Mouse (Mus musculus) midbrain, postnatal 0 days (tissue): ENCODE data around the gene Zfp296. TPM values are rescaled to one million over a fixed set of nuclear protein-coding genes. Genes with fewer than 3 reads are reported as not detected.
"Not testable (repeated sequence)": the region's sequence is repeated elsewhere in the genome, so short reads cannot be mapped to it uniquely, and the experiment has no call there.

Source experiments
- ATAC-seq: fragments of 200-750 bp; cut with Nextera tagmentation; 2 replicates; pipeline ENCODE4 v1.8.0; 2017; ENCODE audit warnings: moderate number of reproducible peaks, mild to moderate bottlenecking, moderate TSS enrichment, moderate library complexity; ENCODE audit not compliant: low FRiP score
- DNase-seq: peaks from one replicate; pipeline ENCODE4 v3.0.0-alpha.2; 2015; ENCODE audit warnings: low spot score
- H3K27ac ChIP-seq: fragments of 300-500 bp; sonication (generic); 2 replicates; pipeline ENCODE4 v1.5.1; 2014; ENCODE audit warnings: low read depth, mild to moderate bottlenecking, low read length, mixed read lengths
- H3K27me3 ChIP-seq: fragments of 300-500 bp; sonication (generic); 2 replicates; pipeline ENCODE4 v1.6.1; 2014; ENCODE audit warnings: low read length, control low read depth, mixed read lengths; ENCODE audit not compliant: insufficient read depth
- H3K36me3 ChIP-seq: fragments of 300-500 bp; sonication (generic); 2 replicates; pipeline ENCODE4 v1.6.1; 2014; ENCODE audit warnings: low read length, control low read depth, mixed read lengths; ENCODE audit not compliant: insufficient read depth
- H3K4me1 ChIP-seq: fragments of 300-500 bp; sonication (generic); 2 replicates; pipeline ENCODE4 v1.6.1; 2014; ENCODE audit warnings: mild to moderate bottlenecking, control low read depth, antibody characterized with exemption, low read length, mixed read lengths; ENCODE audit not compliant: insufficient read depth
- H3K4me2 ChIP-seq: fragments of 300-500 bp; sonication (generic); 2 replicates; pipeline ENCODE4 v1.6.1; 2014; ENCODE audit warnings: low read depth, mild to moderate bottlenecking, low read length, mixed read lengths; ENCODE audit not compliant: poor library complexity, severe bottlenecking
- H3K4me3 ChIP-seq: fragments of 300-500 bp; sonication (generic); 2 replicates; pipeline ENCODE4 v1.5.1; 2014; ENCODE audit warnings: low read depth, mild to moderate bottlenecking, low read length, moderate library complexity
- H3K9ac ChIP-seq: fragments of 300-500 bp; sonication (generic); replicated peaks from 2 replicates; pipeline ENCODE4 v1.6.1; 2014; ENCODE audit warnings: mild to moderate bottlenecking, low read length, moderate library complexity, mixed read lengths; ENCODE audit not compliant: poor library complexity, severe bottlenecking
- H3K9me3 ChIP-seq: fragments of 300-500 bp; sonication (generic); 2 replicates; pipeline ENCODE4 v1.6.1; 2016; ENCODE audit warnings: low read length, control low read depth
- CTCF ChIP-seq: IDR thresholded peaks from 2 replicates; pipeline ENCODE4 v1.5.1; 2016; ENCODE audit warnings: antibody characterized with exemption, mild to moderate bottlenecking
- WGBS: fragments of 180-500 bp; shearing (Covaris S2); extraction: QIAGEN DNeasy Blood & Tissue Kit; methylation state at CpG from one replicate; pipeline ENCODE4 v1.1.7; 2014; 5-methylcytosine and 5-hydroxymethylcytosine counted together
- polyA plus RNA-seq: library from polyadenylated mRNA; unstranded; fragments of >200 nt; fragmentation: Nextera tagmentation; extraction: Ambion mirVana; gene quantifications from 2 replicates; pipeline ENCODE4 v1.2.1, GENCODE M21; 2015
- total RNA-seq: library from RNA; depleted of rRNA; stranded (reverse); fragments of >200 nt; gene quantifications from 2 replicates; pipeline ENCODE4 v1.2.3, GENCODE M21; 2014

Zfp296 gene
- total and polyA plus RNA-seq, 2 experiments from 2014 or later: 1.2 TPM; not detected in 1

DNA sequence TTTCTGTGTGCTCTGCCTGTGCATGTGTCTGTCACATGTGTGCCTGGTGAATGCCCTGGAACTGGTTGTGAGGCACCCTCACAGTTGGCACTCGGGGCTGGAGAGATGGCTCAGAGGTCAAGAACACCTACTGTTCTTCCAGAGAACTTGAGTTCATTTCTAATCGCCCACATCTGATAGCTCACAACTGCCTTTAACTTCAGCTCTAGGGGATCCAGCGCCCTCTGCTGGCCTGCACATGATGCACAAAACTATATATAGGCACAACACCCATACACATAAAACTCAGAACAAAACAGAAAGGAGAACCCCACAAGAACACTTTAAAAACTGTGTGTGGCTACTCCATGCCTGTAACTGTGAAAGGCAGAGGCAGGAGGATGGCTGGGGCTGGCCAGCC is 12.1 kb downstream of the Zfp296 start:
- H3K36me3 ChIP-seq: peaks cover 88% of the 10 kb centered on the region
- no peaks in the 10 kb centered on the region for H3K4me1 ChIP-seq
- peak; percentile 81 for TF ChIP-seq CTCF
- no peaks in the 10 kb centered on the region for H3K27me3 ChIP-seq
- H3K9ac ChIP-seq: no peak overlapping the region
- DNase-seq (peak; percentile 52), ATAC-seq (no peak)
- H3K27ac ChIP-seq: no peak overlapping the region
- H3K9me3 ChIP-seq: no peaks in the 10 kb centered on the region
- no peak overlapping the region for H3K4me3 ChIP-seq
- H3K4me2 ChIP-seq: no peak overlapping the region
- 56% methylated on average over 3 of the region's 3 CpGs for WGBS

DNA sequence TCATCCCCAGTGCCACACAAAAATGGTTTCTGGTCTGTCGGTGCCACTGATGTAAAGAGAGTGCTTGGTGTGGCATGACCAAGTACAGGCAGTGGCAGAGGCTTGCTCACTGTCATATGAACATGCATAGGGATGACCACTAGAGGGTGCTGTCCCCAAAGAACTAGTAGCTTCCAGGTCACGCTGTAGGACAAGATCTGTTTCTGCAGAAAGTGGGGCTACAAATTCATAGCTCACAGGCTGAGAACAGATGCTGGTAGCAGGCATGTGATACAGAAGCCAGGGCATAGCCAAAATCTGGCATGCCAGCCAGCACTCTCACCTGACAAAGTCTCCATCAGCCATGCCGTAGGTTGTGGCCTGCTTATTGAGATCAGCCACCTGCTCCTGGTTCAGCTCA is 12.8 kb downstream of the Zfp296 start:
- Histone ChIP-seq H3K27me3 (no peaks in the 10 kb centered on the region), H3K36me3 (peaks cover 85% of the 10 kb centered on the region), H3K4me2 (no peak overlapping the region), H3K9me3 (no peaks in the 10 kb centered on the region), H3K4me1 (no peaks in the 10 kb centered on the region), H3K4me3 (no peak overlapping the region), H3K9ac (no peak overlapping the region), H3K27ac (0 out of 2 replicates have a peak overlapping the region, but pooled peaks have one; percentile 38)
- DNase-seq (peak; percentile 93), ATAC-seq (peak; percentile 65)
- TF ChIP-seq CTCF: peak; percentile 93
- WGBS: 46% methylated on average over 3 of the region's 3 CpGs

DNA sequence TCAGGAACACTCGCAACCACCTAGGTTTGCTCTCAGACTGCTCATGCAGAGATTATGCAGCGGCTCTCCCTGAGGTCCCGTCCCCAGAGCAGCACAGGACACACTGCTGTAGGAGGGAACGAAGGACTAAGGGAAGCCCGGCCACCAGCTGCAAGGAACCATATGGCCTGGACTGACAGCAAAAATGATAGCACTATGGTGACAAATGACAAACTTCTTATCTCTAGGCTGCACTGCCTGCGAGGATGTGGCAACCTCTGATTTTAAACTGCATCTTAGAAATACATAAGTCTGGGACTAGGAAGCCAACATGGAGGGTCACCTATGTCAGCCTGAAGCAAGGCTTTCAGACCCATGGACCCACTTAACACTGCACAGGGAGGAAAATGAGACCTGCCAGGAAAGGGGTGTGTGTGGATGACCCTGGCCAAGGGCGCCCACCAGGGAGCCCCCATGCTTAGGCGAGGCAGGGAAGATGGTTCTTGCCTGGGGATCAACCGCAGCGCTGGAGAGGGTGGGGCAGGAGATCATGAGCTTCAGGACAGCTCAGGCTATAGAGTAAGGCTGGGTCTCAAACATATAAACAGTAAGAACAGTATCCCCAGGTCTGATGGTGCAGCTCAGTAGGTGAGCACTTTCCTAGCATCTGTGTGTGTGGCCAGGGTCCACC is 16.1 kb downstream of the Zfp296 start:
- no peak for TF ChIP-seq CTCF
- Histone ChIP-seq H3K4me1 (no peaks in the 10 kb centered on the region), H3K4me3 (no peak overlapping the region), H3K4me2 (no peak overlapping the region), H3K36me3 (peaks cover 75% of the 10 kb centered on the region), H3K27ac (no peak overlapping the region), H3K9ac (no peak overlapping the region), H3K27me3 (no peaks in the 10 kb centered on the region), H3K9me3 (no peaks in the 10 kb centered on the region)
- ATAC-seq (no peak), DNase-seq (no peak)
- 92% methylated on average over 10 of the region's 10 CpGs for WGBS

DNA sequence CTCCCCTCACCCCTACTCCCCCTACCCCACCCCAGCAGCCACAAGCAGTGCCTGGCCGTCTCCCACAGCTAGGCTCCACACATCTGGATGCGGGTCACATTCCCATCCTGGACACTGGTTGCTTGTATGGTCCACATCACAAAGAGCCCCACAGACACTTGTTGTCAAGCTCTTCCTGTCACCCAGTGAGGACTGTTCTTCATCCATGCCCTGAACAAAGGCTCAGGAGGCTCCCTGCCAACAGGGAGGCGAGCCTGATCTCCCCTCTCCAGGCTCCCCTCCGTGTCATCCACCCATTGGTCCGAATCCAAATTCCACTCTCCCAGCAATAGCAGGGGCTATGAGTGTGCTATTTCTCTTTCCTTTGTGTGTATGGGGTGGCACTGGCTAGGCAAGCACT is 23.5 kb downstream of the Zfp296 start:
- Histone ChIP-seq H3K4me1 (peaks cover 14% of the 10 kb centered on the region), H3K36me3 (peaks cover 36% of the 10 kb centered on the region; the same call in 1 of the 2 replicates), H3K27ac (peak overlapping the region; percentile 65), H3K4me2 (no peak overlapping the region), H3K4me3 (no peak overlapping the region), H3K9ac (no peak overlapping the region), H3K9me3 (no peaks in the 10 kb centered on the region), H3K27me3 (no peaks in the 10 kb centered on the region)
- TF ChIP-seq CTCF: no peak
- DNase-seq (peak; percentile 89), ATAC-seq (peak; percentile 63)
- 41% methylated on average over 5 of the region's 5 CpGs for WGBS

DNA sequence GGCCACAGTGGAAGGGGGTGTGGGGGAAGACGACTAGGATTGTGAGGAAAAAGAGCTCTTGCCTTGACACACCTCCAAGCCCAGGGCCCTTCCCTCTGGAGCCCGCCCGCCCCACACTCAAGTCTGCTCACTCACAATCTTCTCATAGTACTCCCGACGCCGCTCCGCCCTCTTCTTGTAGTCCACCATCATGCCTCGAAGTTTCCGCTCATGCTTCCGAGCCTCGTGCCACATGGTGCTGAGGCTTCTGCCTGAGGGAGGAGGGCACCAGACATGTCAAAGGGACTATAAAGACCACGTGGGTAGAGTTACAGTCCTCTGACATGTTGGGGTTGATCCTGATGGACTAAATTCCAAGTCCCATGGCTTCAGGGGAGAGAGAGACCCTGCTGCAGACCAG is 26.0 kb downstream of the Zfp296 start:
- H3K9me3 ChIP-seq: no peaks in the 10 kb centered on the region
- H3K4me2 ChIP-seq: peak overlapping the region; percentile 93
- no peak for TF ChIP-seq CTCF
- WGBS: 87% methylated on average over 12 of the region's 12 CpGs
- H3K27me3 ChIP-seq: no peaks in the 10 kb centered on the region
- H3K4me3 ChIP-seq: peak overlapping the region; percentile 98; the same call in 1 of the 2 replicates
- DNase-seq (no peak), ATAC-seq (no peak)
- H3K9ac ChIP-seq: peak overlapping the region; percentile 100; the same call in 1 of the 2 replicates
- peaks cover 29% of the 10 kb centered on the region; the same call in 1 of the 2 replicates for H3K36me3 ChIP-seq
- peak overlapping the region; percentile 12; the same call in 1 of the 2 replicates for H3K27ac ChIP-seq
- peaks cover 14% of the 10 kb centered on the region for H3K4me1 ChIP-seq

DNA sequence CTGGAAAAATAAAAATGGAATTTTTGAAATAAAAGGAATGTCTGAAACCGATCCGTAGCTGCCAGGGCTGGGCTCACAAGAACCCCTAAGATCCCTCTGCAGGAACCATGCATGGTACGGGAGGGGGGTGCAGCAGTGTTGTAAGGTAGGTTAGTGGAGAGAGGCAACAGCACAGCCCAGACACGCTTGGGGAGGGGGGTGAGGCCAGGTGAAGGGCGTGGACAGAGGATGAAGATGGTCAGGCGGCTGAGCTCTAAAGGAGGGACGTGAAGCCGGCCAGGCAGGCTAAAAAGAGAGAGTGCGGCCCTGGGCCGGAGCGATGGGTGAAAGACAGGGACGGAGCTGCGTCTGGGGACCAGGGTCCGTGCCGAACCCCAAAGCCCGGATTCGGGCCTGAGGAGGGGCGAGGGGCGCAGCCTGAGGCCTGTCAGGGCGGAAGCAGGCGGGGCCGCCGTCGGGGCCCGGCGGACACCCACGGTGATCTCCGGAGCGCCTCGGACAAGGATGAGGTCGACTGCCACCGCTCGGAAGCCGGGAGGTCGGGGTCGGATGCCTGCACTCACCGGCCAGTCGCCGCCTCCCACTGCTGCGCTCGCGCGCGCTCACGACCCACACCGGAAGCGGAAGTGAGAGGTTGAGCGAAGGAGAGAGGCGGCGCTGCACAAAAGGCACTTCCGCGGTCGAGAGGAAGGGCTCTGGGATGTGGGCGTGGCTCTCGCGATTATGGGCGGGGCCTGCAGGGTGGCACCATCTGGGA is 26.9 kb downstream of the Zfp296 start, which contains the start of gene Clasrp:
Gene Clasrp, minus strand, starts transcription at position 638 of the 757 bp plus-strand sequence.
- peaks cover 21% of the 10 kb centered on the region; the same call in 1 of the 2 replicates for H3K36me3 ChIP-seq
- no peaks in the 10 kb centered on the region for H3K9me3 ChIP-seq
- 2% methylated on average over 54 of the region's 57 CpGs for WGBS
- DNase-seq (peak; percentile 95), ATAC-seq (peak; percentile 87)
- peak within 1 kb of the TSS; percentile 78 for H3K27ac ChIP-seq
- peaks cover 14% of the 10 kb centered on the region for H3K4me1 ChIP-seq
- peak; percentile 49 for TF ChIP-seq CTCF
- H3K27me3 ChIP-seq: no peaks in the 10 kb centered on the region
- H3K4me3 ChIP-seq: peak within 1 kb of the TSS; percentile 98
- H3K4me2 ChIP-seq: peak within 1 kb of the TSS; percentile 93
- H3K9ac ChIP-seq: peak within 1 kb of the TSS; percentile 100

DNA sequence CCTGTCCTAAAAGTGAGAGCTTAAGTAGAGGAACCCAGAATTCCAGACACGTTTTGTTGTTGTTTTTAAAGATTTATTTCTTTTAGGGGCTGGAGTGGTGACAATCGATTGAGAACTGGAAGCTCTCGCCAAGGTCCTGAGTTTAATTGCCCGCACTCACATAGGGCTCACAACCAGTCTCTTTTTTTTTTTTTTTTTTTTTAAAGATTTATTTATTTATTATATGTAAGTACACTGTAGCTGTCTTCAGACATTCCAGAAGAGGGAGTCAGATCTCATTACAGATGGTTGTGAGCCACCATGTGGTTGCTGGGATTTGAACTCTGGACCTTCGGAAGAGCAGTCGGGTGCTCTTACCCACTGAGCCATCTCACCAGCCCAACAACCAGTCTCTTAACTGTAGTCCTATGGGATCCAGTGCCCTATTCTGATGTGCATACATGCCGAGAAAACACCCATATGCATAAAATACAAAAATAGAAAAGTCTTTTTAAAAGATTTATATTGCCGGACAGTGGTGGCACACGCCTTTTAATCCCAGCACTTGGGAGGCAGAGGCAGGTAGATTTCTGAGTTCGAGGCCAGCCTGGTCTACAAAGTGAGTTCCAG is 27.6 kb downstream of the Zfp296 start:
- ATAC-seq: peak; percentile 10; the same call in 1 of the 2 replicates
- DNase-seq, H3K27me3 ChIP-seq, H3K9me3 ChIP-seq: not testable (repeated sequence)
- Histone ChIP-seq H3K4me2 (peak overlapping the region; percentile 93), H3K27ac (peak overlapping the region; percentile 78; the same call in 1 of the 2 replicates), H3K4me1 (peaks cover 14% of the 10 kb centered on the region), H3K36me3 (peaks cover 16% of the 10 kb centered on the region; the same call in 1 of the 2 replicates), H3K9ac (peak overlapping the region; percentile 100; the same call in 1 of the 2 replicates), H3K4me3 (peak overlapping the region; percentile 98)
- 63% methylated on average over 10 of the region's 10 CpGs for WGBS
